Mouse (Mus musculus): Measurements from ENCODE around the gene Akt3. TPM values are rescaled to one million over a fixed set of nuclear protein-coding genes. Genes with fewer than 3 reads are reported as not detected.

The Akt3 gene
- polyA plus RNA-seq, 1 experiment = 1.0 TPM

- Histone ChIP-seq H3K4me1 (ENCODE audit: control insufficient read depth, insufficient read depth, insufficient read length, low read length) (no peaks in the 10 kb centered on the region), H3K27ac (ENCODE audit: insufficient read depth, low read depth, low read length) (no peak overlapping the region), H3K27me3 (ENCODE audit: control insufficient read depth, insufficient read depth, low read length) (no peaks in the 10 kb centered on the region), H3K36me3 (ENCODE audit: control insufficient read depth, insufficient read depth, low read length) (no peaks in the 10 kb centered on the region), H3K4me3 (ENCODE audit: low read depth, low read length) (no peak overlapping the region)
- no peak for TF ChIP-seq POLR2A (IDR thresholded peaks at IDR 0.05; ENCODE audit: low read depth, low read length)
- TF ChIP-seq CTCF (IDR thresholded peaks at IDR 0.05; ENCODE audit: extremely low read depth, insufficient read length, insufficient replicate concordance, low read depth, low read length) = no peak
- WGBS = 81% methylated on average over 5 of the region's 5 CpGs
Measured at GRCm38 (mm10) chr1:177090465-177090864, 167.5 kb downstream of the Akt3 start.

- TF ChIP-seq CTCF (IDR thresholded peaks at IDR 0.05; ENCODE audit: extremely low read depth, insufficient read length, insufficient replicate concordance, low read depth, low read length) = no peak
- TF ChIP-seq POLR2A (IDR thresholded peaks at IDR 0.05; ENCODE audit: low read depth, low read length) = no peak
- no peak overlapping the region for H3K4me3 ChIP-seq (ENCODE audit: low read depth, low read length)
- H3K4me1 ChIP-seq (ENCODE audit: control insufficient read depth, insufficient read depth, insufficient read length, low read length) = no peaks in the 10 kb centered on the region
- H3K36me3 ChIP-seq (ENCODE audit: control insufficient read depth, insufficient read depth, low read length) = no peaks in the 10 kb centered on the region
- 30% methylated on average over 3 of the region's 3 CpGs for WGBS
- H3K27ac ChIP-seq (ENCODE audit: insufficient read depth, low read depth, low read length) = no peak overlapping the region
- H3K27me3 ChIP-seq (ENCODE audit: control insufficient read depth, insufficient read depth, low read length) = no peaks in the 10 kb centered on the region
Measured at GRCm38 (mm10) chr1:177089515-177089914, 168.5 kb downstream of the Akt3 start.

GRCm38 (mm10) chr1:177089048-177089447 lies 169.0 kb downstream of the Akt3 start:
- Histone ChIP-seq H3K4me3 (ENCODE audit: low read depth, low read length) (no peak overlapping the region), H3K27ac (ENCODE audit: insufficient read depth, low read depth, low read length) (no peak overlapping the region), H3K4me1 (ENCODE audit: control insufficient read depth, insufficient read depth, insufficient read length, low read length) (no peaks in the 10 kb centered on the region), H3K27me3 (ENCODE audit: control insufficient read depth, insufficient read depth, low read length) (no peaks in the 10 kb centered on the region), H3K36me3 (ENCODE audit: control insufficient read depth, insufficient read depth, low read length) (no peaks in the 10 kb centered on the region)
- no peak for TF ChIP-seq POLR2A (IDR thresholded peaks at IDR 0.05; ENCODE audit: low read depth, low read length)
- TF ChIP-seq CTCF (IDR thresholded peaks at IDR 0.05; ENCODE audit: extremely low read depth, insufficient read length, insufficient replicate concordance, low read depth, low read length) = no peak
- 41% methylated on average over 4 of the region's 4 CpGs for WGBS

DNA sequence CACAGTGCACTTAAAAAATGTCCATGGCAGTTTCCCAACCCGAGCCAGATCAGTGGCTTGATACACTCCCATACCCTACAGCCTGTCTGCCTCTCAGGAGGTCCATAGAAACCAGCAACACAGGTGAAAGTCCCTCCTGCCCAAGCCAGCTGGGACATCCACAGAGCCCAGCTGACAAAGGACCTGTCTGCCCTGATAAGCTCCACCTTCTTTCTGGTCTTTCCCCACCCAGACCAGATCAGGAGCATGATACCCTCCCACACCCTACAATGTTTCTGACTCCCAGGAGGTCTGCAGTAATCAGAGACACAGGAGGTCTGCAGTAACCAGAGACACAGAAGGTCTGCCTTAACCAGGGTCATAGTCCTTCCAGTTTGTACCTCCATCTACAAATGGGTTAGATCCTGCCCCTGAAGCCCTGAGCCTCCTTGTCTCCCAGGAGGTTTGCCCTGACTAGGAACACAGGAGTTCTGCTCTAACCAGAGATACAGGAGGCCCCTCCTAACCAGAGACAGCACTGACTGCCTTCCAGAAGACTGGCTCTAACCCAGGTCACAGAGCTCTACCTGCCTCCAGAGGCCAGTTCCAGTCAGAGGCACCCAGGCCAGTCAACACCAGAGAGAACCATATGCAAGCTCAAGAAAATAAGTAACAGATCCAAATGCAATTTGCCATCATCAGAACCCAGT lies 175.9 kb downstream of the Akt3 start:
- Histone ChIP-seq H3K4me1 (ENCODE audit: control insufficient read depth, insufficient read depth, insufficient read length, low read length) (no peaks in the 10 kb centered on the region), H3K4me3 (ENCODE audit: low read depth, low read length) (no peak overlapping the region), H3K36me3 (ENCODE audit: control insufficient read depth, insufficient read depth, low read length) (no peaks in the 10 kb centered on the region), H3K27me3 (ENCODE audit: control insufficient read depth, insufficient read depth, low read length) (no peaks in the 10 kb centered on the region), H3K27ac (ENCODE audit: insufficient read depth, low read depth, low read length) (no peak overlapping the region)
- TF ChIP-seq POLR2A (IDR thresholded peaks at IDR 0.05; ENCODE audit: low read depth, low read length) (no peak), CTCF (IDR thresholded peaks at IDR 0.05; ENCODE audit: extremely low read depth, insufficient read length, insufficient replicate concordance, low read depth, low read length) (no peak)
- WGBS = 54% methylated on average over 1 of the region's 1 CpGs

GRCm38 (mm10) chr1:177069161-177069560 lies 188.8 kb downstream of the Akt3 start:
- no peaks in the 10 kb centered on the region for H3K36me3 ChIP-seq (ENCODE audit: control insufficient read depth, insufficient read depth, low read length)
- WGBS = 87% methylated on average over 2 of the region's 2 CpGs
- no peak for TF ChIP-seq POLR2A (IDR thresholded peaks at IDR 0.05; ENCODE audit: low read depth, low read length)
- TF ChIP-seq CTCF (IDR thresholded peaks at IDR 0.05; ENCODE audit: extremely low read depth, insufficient read length, insufficient replicate concordance, low read depth, low read length) = no peak
- H3K4me3 ChIP-seq (ENCODE audit: low read depth, low read length) = no peak overlapping the region
- no peaks in the 10 kb centered on the region for H3K4me1 ChIP-seq (ENCODE audit: control insufficient read depth, insufficient read depth, insufficient read length, low read length)
- H3K27me3 ChIP-seq (ENCODE audit: control insufficient read depth, insufficient read depth, low read length) = no peaks in the 10 kb centered on the region
- H3K27ac ChIP-seq (ENCODE audit: insufficient read depth, low read depth, low read length) = no peak overlapping the region

DNA sequence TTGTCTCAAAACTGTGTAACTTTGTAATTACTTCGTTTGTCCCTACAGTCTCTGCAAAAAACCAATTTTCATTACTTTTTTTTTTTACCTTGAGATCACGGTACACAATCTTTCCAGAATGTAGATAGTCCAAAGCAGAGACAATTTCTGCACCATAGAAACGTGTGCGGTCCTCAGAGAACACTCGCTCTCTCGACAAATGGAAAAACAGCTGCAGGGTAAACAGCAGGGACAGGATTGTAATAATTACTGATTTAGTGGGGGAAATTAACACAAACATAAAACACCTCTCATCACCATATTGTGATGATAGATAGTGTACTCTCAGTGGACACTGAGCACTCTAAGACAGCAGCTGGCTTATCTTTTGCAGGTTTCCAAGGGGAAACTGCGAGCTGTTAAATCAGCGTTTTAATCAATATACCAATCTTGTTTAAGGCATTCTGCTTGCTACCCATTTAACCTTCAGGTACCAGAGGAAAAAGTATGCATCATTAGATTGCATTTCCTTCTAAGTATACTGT lies 190.8 kb downstream of the Akt3 start:
- 70% methylated on average over 8 of the region's 8 CpGs for WGBS
- H3K4me3 ChIP-seq (ENCODE audit: low read depth, low read length) = no peak overlapping the region
- no peak overlapping the region for H3K27ac ChIP-seq (ENCODE audit: insufficient read depth, low read depth, low read length)

DNA sequence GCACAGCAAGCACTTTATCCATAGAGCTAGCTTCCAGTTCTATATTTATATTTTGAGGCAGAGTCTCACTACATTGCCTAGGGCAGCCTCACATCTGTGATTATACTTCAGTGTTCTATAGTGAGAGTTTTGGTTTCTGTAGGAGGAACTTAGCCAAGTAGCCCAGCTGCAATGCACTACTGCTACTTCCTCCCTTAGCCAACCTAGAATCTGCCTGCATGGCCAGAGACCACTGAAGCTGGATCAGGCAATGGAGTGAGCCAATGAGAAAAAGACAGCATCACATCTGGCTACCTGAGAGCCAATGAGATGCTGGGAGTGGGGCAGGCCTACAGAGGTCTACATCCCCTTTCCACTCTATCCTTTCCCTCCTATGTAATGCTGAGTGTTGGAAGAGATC lies 192.3 kb downstream of the Akt3 start:
- TF ChIP-seq CTCF (IDR thresholded peaks at IDR 0.05; ENCODE audit: extremely low read depth, insufficient read length, insufficient replicate concordance, low read depth, low read length) (no peak), POLR2A (IDR thresholded peaks at IDR 0.05; ENCODE audit: low read depth, low read length) (no peak)
- H3K4me3 ChIP-seq (ENCODE audit: low read depth, low read length) = no peak overlapping the region

More for the DNA sequence above, 190.8 kb downstream of the Akt3 start:
- no peak for TF ChIP-seq CTCF (IDR thresholded peaks at IDR 0.05; ENCODE audit: extremely low read depth, insufficient read length, insufficient replicate concordance, low read depth, low read length)
- no peak for TF ChIP-seq POLR2A (IDR thresholded peaks at IDR 0.05; ENCODE audit: low read depth, low read length)
- Histone ChIP-seq H3K4me1 (ENCODE audit: control insufficient read depth, insufficient read depth, insufficient read length, low read length) (no peaks in the 10 kb centered on the region), H3K27me3 (ENCODE audit: control insufficient read depth, insufficient read depth, low read length) (no peaks in the 10 kb centered on the region), H3K36me3 (ENCODE audit: control insufficient read depth, insufficient read depth, low read length) (no peaks in the 10 kb centered on the region)

More for the DNA sequence above, 192.3 kb downstream of the Akt3 start:
- Histone ChIP-seq H3K36me3 (ENCODE audit: control insufficient read depth, insufficient read depth, low read length) (no peaks in the 10 kb centered on the region), H3K27ac (ENCODE audit: insufficient read depth, low read depth, low read length) (no peak overlapping the region), H3K4me1 (ENCODE audit: control insufficient read depth, insufficient read depth, insufficient read length, low read length) (no peaks in the 10 kb centered on the region), H3K27me3 (ENCODE audit: control insufficient read depth, insufficient read depth, low read length) (no peaks in the 10 kb centered on the region)
